Mouse (Mus musculus) lung, adult 2 months (tissue): ENCODE measurements at regions not wholly inside any gene's neighbourhood (a gene's known extent, or its start where the extent isn't known, plus 50 kb on each side); places are given as distances from the start of the nearest gene placed in this dataset.

Source experiments
- DNase-seq: peaks from one replicate; pipeline ENCODE4 v3.0.0; 2022
- H3K4me1 ChIP-seq: fragments of 200-500 bp; 2 replicates; pipeline ENCODE4 v1.6.1; 2011; ENCODE audit warnings: low read length; ENCODE audit not compliant: control insufficient read depth, insufficient read depth
- H3K4me3 ChIP-seq: fragments of 200-500 bp; replicated peaks from 2 replicates; pipeline ENCODE3; 2011; ENCODE audit warnings: low read depth, mild to moderate bottlenecking, control low read depth, low read length; ENCODE audit errors: extremely low read depth
- CTCF ChIP-seq: fragments of 200-500 bp; IDR thresholded peaks from 2 replicates; pipeline ENCODE4 v1.5.1; 2011; ENCODE audit warnings: mild to moderate bottlenecking, low read length, control low read depth; ENCODE audit not compliant: insufficient read depth
- POLR2A ChIP-seq: fragments of 200-500 bp; IDR thresholded peaks from 2 replicates; pipeline ENCODE4 v1.6.1; 2011; ENCODE audit warnings: low read depth, mild to moderate bottlenecking, control low read depth, low read length, borderline replicate concordance; ENCODE audit errors: extremely low read depth
- WGBS: fragments of 180-500 bp; shearing (Covaris S2); methylation state at CpG from one replicate; pipeline ENCODE4 v1.1.7; 2018; 5-methylcytosine and 5-hydroxymethylcytosine counted together

DNA sequence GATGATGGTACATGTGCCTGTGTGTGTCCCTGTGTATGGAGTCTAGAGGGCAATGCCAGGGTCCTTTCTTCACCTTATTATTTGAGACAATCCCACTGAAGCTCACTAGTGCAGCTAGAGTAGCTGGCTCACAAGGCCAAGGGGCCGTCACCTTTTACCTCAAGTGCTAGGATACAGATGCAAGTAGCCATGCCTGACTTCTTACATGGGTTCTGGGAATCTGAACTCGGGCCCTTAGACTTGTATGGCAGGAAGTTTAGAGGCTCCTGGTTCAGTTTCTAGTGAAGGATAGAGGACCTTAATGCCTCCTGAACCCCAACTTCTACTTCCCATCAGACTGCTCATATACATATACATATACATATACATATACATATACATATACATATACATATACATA, 626.6 kb upstream of the Adamts9 start:
- WGBS, result 86% methylated on average over 2 of the region's 2 CpGs

DNA sequence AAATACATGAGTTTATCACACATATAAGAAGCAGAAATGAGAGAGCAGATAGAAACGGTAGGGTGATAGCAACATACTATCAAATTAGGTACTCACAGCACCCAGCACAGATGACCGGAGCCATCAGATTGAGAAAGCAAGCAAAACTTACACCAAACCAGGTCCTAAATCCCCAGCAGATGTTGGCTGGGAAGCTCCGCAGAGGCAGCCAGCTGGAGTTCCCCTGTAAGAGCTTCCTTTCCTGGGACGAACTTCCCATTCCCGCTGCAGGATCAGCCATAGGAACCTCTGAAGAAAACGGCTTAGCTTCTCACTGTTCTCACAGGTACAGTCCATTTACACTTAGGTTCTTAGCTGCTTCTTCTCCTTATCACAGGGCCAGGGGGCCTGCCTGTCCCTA, 625.9 kb upstream of the Adamts9 start:
- WGBS, result 78% methylated on average over 6 of the region's 6 CpGs
- TF ChIP-seq CTCF (no peak), POLR2A (no peak)
- no peak overlapping the region for H3K4me3 ChIP-seq
- no peak for DNase-seq
- no peaks in the 10 kb centered on the region for H3K4me1 ChIP-seq

More for the DNA sequence above, 626.6 kb upstream of the Adamts9 start:
- DNase-seq, result no peak
- Histone ChIP-seq H3K4me1 (no peaks in the 10 kb centered on the region), H3K4me3 (no peak overlapping the region)
- TF ChIP-seq POLR2A, result no peak
- TF ChIP-seq CTCF, result no peak

DNA sequence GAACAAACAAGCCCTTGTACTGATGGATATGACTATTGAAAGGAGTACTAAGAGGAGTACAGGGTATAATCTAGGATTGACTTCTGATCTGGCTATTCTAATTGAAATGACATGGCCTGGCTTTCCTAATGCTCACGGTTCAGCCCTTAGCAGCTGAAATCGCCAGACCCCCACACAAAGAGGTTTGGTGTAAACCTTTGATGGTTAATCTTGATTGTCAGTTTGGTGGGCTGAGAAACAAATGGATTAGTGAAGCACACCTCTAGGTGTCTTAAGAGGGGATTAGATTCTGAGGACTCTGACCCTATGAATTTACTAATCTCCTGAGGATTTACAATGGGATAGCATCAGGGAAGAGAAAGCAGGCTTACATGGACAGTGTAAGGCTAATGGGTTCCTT, 623.4 kb upstream of the Adamts9 start:
- DNase-seq, result no peak
- 48% methylated on average over 2 of the region's 2 CpGs for WGBS
- TF ChIP-seq POLR2A (no peak), CTCF (no peak)

DNA sequence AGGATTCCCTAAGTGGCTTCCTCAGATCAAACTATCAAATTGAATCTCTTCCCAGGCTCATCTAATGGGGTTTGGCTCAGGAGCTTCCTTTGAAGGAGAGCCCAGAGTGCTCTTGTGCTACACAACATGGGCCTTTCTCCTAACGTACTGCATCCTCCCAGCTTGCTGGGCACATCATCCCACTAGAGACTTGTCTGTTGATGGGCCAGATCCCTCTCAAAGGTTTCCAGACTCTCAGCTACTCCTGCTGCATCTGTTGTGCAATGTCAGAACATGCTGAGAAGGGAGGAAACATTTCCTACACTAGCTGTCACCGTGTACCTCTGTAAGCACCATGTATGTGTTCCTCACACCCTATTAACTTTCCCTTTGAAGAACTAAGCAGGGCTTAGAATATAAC, 605.0 kb upstream of the Adamts9 start:
- no peak for DNase-seq
- WGBS, result 67% methylated on average over 2 of the region's 2 CpGs
- Histone ChIP-seq H3K4me3 (no peak overlapping the region), H3K4me1 (no peaks in the 10 kb centered on the region)
- TF ChIP-seq POLR2A (no peak), CTCF (no peak)

More for the DNA sequence above, 623.4 kb upstream of the Adamts9 start:
- Histone ChIP-seq H3K4me3 (no peak overlapping the region), H3K4me1 (no peaks in the 10 kb centered on the region)

DNA sequence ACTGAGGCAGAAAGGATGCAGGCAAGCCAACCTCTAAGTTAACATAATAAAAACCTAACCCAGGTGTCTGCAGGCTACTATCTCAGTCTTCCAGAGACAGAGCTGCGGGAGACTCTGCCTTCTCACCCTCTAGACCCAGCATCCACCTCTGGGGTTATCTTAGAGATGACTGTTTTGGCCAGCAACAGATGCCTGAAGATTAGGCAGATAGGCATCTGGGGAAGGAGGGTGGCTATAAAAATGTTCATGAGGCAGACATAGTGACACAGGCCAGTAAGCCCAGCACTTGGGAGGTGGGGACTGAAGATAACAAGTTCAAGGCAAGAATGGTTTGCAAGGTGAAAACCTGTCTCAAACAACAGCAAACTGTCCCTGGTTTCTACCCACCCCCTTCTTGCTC, 601.0 kb upstream of the Adamts9 start:
- no peak for DNase-seq
- no peak for TF ChIP-seq POLR2A
- Histone ChIP-seq H3K4me3 (no peak overlapping the region), H3K4me1 (peaks cover 3% of the 10 kb centered on the region)
- WGBS, result 54% methylated on average over 1 of the region's 1 CpGs

DNA sequence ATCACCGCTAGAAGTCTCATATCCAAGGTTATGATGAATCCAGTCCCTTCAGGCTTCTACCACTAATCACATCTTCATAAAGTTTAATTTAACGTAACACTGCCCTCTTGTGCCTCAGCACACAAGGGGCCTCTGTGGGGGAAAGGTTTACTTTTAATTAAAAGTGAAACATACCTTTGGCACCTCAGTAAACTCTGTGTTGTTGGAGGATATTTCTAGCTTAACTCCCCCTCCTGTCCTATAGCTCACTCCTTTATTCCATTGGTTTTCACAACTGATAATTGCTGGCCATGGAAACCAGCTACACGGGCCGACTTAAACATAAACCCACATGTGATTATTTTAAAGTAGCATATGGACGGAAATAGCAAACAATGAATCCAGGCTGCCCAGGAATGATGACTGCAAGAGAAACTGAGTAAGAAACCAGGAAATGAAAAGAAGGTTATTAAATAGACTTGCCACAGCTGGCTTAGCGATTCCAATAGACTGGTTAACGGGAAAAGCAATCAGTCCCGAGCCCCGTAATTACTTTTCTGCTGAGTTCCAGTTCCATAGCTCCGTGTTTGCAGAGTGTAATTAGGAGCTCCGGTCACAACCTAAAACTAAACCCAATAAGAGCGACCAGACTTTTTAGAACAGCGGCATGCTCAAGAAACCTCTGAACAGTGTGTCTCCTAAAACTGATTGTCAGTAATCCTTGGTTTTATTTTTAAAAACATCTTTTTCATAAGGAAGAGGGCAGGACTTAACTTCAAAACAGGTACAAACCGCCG, 600.2 kb upstream of the Adamts9 start:
- no peak for DNase-seq
- Histone ChIP-seq H3K4me1 (peaks cover 5% of the 10 kb centered on the region), H3K4me3 (no peak overlapping the region)
- 41% methylated on average over 15 of the region's 15 CpGs for WGBS
- TF ChIP-seq CTCF (0 out of 2 replicates have a peak, but pooled peaks have one; percentile 13), POLR2A (no peak)

DNA sequence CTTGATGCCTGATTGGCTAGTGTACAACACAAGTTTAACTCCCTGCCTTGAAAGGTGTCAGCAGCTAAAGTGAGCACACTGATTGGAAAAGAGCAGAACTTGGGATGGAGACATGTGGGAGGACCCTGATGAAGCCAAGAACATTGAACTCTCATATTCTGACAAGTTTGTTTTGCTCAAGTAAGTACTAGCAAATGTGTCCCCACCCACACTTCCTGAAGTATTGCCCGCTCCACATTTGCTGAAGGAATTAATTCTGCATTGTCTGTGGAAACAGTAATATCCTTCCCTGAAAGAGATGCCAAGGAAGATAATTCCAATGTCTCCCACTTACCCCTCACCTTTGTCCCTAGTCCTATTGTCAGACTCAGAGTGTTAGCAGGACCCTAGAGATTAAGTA, 596.3 kb upstream of the Adamts9 start:
- TF ChIP-seq CTCF (no peak), POLR2A (no peak)
- H3K4me1 ChIP-seq, result peaks cover 7% of the 10 kb centered on the region
- no peak overlapping the region for H3K4me3 ChIP-seq
- 34% methylated on average over 1 of the region's 1 CpGs for WGBS
- DNase-seq, result no peak

DNA sequence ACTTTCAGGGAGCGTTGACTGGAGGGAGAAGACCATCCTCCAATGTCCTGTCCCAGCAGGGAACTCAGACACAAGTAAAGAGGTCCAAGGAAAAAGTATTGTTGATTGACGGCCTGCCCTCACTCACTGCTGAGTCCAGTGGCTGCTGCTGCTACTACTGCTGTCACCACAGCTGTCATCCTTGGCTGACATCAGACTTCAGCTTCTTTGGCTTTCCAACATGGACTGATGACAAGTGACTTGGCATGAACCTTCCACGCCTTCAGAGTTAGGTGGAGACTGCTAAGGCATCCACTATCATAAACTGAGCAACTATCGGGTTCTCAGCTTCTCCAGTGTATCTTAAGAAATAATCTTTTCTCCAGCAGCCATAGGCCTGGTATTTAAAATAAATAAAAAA, 595.9 kb upstream of the Adamts9 start:
- WGBS, result 76% methylated on average over 4 of the region's 4 CpGs
- DNase-seq, result no peak
- H3K4me1 ChIP-seq, result peaks cover 7% of the 10 kb centered on the region
- TF ChIP-seq CTCF, result no peak
- no peak overlapping the region for H3K4me3 ChIP-seq

DNA sequence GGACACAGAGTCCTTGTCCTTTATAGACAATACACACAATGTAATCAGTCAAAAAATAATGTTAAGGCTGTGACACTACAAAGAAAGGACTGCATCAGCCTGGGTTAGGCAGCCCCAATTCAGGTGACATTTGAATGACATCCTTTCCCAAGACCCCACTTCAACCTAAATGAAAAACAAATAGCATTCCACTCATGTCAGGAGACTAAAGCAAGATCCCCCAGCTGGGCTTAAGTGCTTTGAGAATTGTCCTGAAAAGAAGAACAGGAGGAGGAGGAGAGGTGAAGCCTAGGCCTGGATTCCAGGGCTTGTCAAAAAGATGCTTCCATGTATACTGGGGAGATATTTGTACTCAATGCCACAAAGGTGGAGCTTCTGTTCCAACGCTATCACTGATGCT, 594.7 kb upstream of the Adamts9 start:
- TF ChIP-seq CTCF, result no peak
- no peak for TF ChIP-seq POLR2A
- peaks cover 7% of the 10 kb centered on the region for H3K4me1 ChIP-seq
- no peak overlapping the region for H3K4me3 ChIP-seq
- 88% methylated on average over 1 of the region's 1 CpGs for WGBS
- DNase-seq, result no peak

DNA sequence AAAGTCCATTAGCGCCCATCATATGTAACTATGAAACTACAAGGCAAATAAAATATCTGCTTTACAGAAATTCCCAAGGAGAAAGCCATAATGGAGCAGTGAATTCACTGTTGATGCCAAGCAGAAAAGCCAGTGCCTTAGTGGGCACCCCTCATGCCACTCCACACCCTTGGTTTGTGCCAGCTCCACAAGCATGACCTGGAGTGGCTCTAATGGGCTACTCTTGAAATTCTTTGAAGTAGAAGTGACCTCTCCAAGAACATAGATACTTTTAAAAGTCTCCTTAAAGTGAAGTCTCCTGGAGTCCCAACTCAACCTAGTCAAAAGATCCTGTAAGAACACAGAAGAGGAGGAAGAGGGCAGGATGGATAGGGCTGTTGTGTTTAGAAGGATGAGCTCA, 593.8 kb upstream of the Adamts9 start:
- Histone ChIP-seq H3K4me3 (no peak overlapping the region), H3K4me1 (peaks cover 7% of the 10 kb centered on the region)
- peak; percentile 17 for DNase-seq
- WGBS, result 83% methylated on average over 1 of the region's 1 CpGs
- TF ChIP-seq CTCF (no peak), POLR2A (no peak)
